Mouse (Mus musculus) midbrain, embryonic 12.5 days (tissue): Measurements from ENCODE around the gene Atp11c. TPM values are rescaled to one million over a fixed set of nuclear protein-coding genes. Genes with fewer than 3 reads are reported as not detected.
A peak's percentile ranks its signal among the peaks of the same experiment; 100 is the strongest.

Source experiments
- ATAC-seq: fragments of 200-750 bp; cut with Nextera tagmentation; 2 replicates; pipeline ENCODE4 v1.8.0; 2017; ENCODE audit warnings: low read depth, moderate TSS enrichment, moderate library complexity; ENCODE audit not compliant: low FRiP score
- H3K27ac ChIP-seq: fragments of 300-500 bp; sonication (generic); replicated peaks from 2 replicates; pipeline ENCODE4 v1.5.1; 2016; ENCODE audit warnings: mild to moderate bottlenecking
- H3K27me3 ChIP-seq: fragments of 300-500 bp; sonication (generic); 2 replicates; pipeline ENCODE4 v1.6.1; 2016; ENCODE audit warnings: mild to moderate bottlenecking
- H3K36me3 ChIP-seq: fragments of 300-500 bp; sonication (generic); 2 replicates; pipeline ENCODE4 v1.6.1; 2016
- H3K4me1 ChIP-seq: fragments of 300-500 bp; sonication (generic); 2 replicates; pipeline ENCODE4 v1.6.1; 2016
- H3K4me2 ChIP-seq: fragments of 300-500 bp; sonication (generic); replicated peaks from 2 replicates; pipeline ENCODE4 v1.6.1; 2016; ENCODE audit warnings: mild to moderate bottlenecking, moderate library complexity
- H3K4me3 ChIP-seq: fragments of 300-500 bp; sonication (generic); 2 replicates; pipeline ENCODE4 v1.5.1; 2016; ENCODE audit warnings: mild to moderate bottlenecking
- H3K9ac ChIP-seq: fragments of 300-500 bp; sonication (generic); replicated peaks from 2 replicates; pipeline ENCODE4 v1.6.1; 2016; ENCODE audit warnings: mild to moderate bottlenecking, moderate library complexity
- H3K9me3 ChIP-seq: fragments of 300-500 bp; sonication (generic); 2 replicates; pipeline ENCODE4 v1.6.1; 2016; ENCODE audit warnings: mild to moderate bottlenecking
- WGBS: fragments of 180-500 bp; shearing (Covaris S2); methylation state at CpG from one replicate; pipeline ENCODE4 v1.1.7; 2016; 5-methylcytosine and 5-hydroxymethylcytosine counted together
- polyA plus RNA-seq: library from polyadenylated mRNA; unstranded; fragments of >200 nt; fragmentation: Nextera tagmentation; extraction: Ambion mirVana; gene quantifications from 2 replicates; pipeline ENCODE4 v1.2.1, GENCODE M21; 2016

Gene Atp11c
- polyA plus RNA-seq: 17.2 TPM in 2 replicates

GRCm38 (mm10) chrX:60592598-60592997, at the start of gene Atp11c:
Gene Atp11c (minus strand): TSS chrX:60592698.
- H3K4me2 ChIP-seq: no peak within 1 kb of the TSS
- H3K9ac ChIP-seq: no peak within 1 kb of the TSS
- H3K9me3 ChIP-seq: no peaks in the 10 kb centered on the region
- no peaks in the 10 kb centered on the region for H3K27me3 ChIP-seq
- H3K36me3 ChIP-seq: no peaks in the 10 kb centered on the region
- no peak for ATAC-seq
- H3K4me1 ChIP-seq: no peaks in the 10 kb centered on the region
- WGBS: 84% methylated on average over 2 of the region's 2 CpGs
- H3K4me3 ChIP-seq: no peak within 1 kb of the TSS
- no peak within 1 kb of the TSS for H3K27ac ChIP-seq

GRCm38 (mm10) chrX:60609202-60609601, 16.7 kb upstream of the Atp11c start:
- H3K9me3 ChIP-seq: no peaks in the 10 kb centered on the region
- H3K4me2 ChIP-seq: no peak overlapping the region
- no peaks in the 10 kb centered on the region for H3K4me1 ChIP-seq
- 45% methylated on average over 3 of the region's 3 CpGs for WGBS
- H3K4me3 ChIP-seq: no peak overlapping the region
- H3K27me3 ChIP-seq: no peaks in the 10 kb centered on the region
- no peak overlapping the region for H3K9ac ChIP-seq
- no peak overlapping the region for H3K27ac ChIP-seq
- no peak for ATAC-seq
- no peaks in the 10 kb centered on the region for H3K36me3 ChIP-seq

GRCm38 (mm10) chrX:60570539-60570938, 22.0 kb downstream of the Atp11c start:
- Histone ChIP-seq H3K4me3 (no peak overlapping the region), H3K27me3 (no peaks in the 10 kb centered on the region), H3K36me3 (no peaks in the 10 kb centered on the region), H3K9me3 (no peaks in the 10 kb centered on the region), H3K27ac (no peak overlapping the region; the same call in 1 of the 2 replicates), H3K4me2 (no peak overlapping the region), H3K9ac (no peak overlapping the region), H3K4me1 (no peaks in the 10 kb centered on the region)
- ATAC-seq: peak; percentile 38; the same call in 1 of the 2 replicates
- WGBS: 15% methylated on average over 1 of the region's 1 CpGs

- H3K4me1 ChIP-seq: no peaks in the 10 kb centered on the region
- H3K4me2 ChIP-seq: no peak overlapping the region
- H3K4me3 ChIP-seq: no peak overlapping the region
- no peaks in the 10 kb centered on the region for H3K27me3 ChIP-seq
- no peaks in the 10 kb centered on the region for H3K36me3 ChIP-seq
- no peak overlapping the region for H3K27ac ChIP-seq
- no peak overlapping the region for H3K9ac ChIP-seq
- peak; percentile 71; the same call in 1 of the 2 replicates for ATAC-seq
- H3K9me3 ChIP-seq: no peaks in the 10 kb centered on the region
Measured at GRCm38 (mm10) chrX:60569047-60569446, 23.5 kb downstream of the Atp11c start.

GRCm38 (mm10) chrX:60555242-60555641, 37.3 kb downstream of the Atp11c start:
- peak; percentile 66; the same call in 1 of the 2 replicates for ATAC-seq
- peaks cover 5% of the 10 kb centered on the region; the same call in 1 of the 2 replicates for H3K4me1 ChIP-seq

GRCm38 (mm10) chrX:60547444-60548304, 44.8 kb downstream of the Atp11c start:
- Histone ChIP-seq H3K4me2 (peak overlapping the region; percentile 55), H3K4me1 (0 out of 2 replicates have a peak, but pooled peaks cover 2% of the 10 kb centered on the region), H3K27me3 (no peaks in the 10 kb centered on the region), H3K36me3 (no peaks in the 10 kb centered on the region), H3K9me3 (0 out of 2 replicates have a peak, but pooled peaks cover 3% of the 10 kb centered on the region), H3K9ac (peak overlapping the region; percentile 75), H3K27ac (peak overlapping the region; percentile 88), H3K4me3 (peak overlapping the region; percentile 60)
- WGBS: 30% methylated on average over 73 of the region's 113 CpGs
- ATAC-seq: peak; percentile 81

More at GRCm38 (mm10) chrX:60555242-60555641, 37.3 kb downstream of the Atp11c start:
- Histone ChIP-seq H3K9me3 (0 out of 2 replicates have a peak, but pooled peaks cover 3% of the 10 kb centered on the region), H3K27ac (no peak overlapping the region), H3K4me2 (no peak overlapping the region), H3K4me3 (no peak overlapping the region), H3K36me3 (no peaks in the 10 kb centered on the region), H3K27me3 (no peaks in the 10 kb centered on the region), H3K9ac (no peak overlapping the region)
- WGBS: 33% methylated on average over 4 of the region's 4 CpGs

- 0 out of 2 replicates have a peak, but pooled peaks cover 3% of the 10 kb centered on the region for H3K9me3 ChIP-seq
- H3K36me3 ChIP-seq: no peaks in the 10 kb centered on the region
- H3K4me3 ChIP-seq: peak overlapping the region; percentile 60
- H3K9ac ChIP-seq: peak overlapping the region; percentile 75
- H3K4me2 ChIP-seq: peak overlapping the region; percentile 55
- WGBS: 20% methylated on average over 16 of the region's 16 CpGs
- peak overlapping the region; percentile 88 for H3K27ac ChIP-seq
- H3K27me3 ChIP-seq: no peaks in the 10 kb centered on the region
- H3K4me1 ChIP-seq: 0 out of 2 replicates have a peak, but pooled peaks cover 2% of the 10 kb centered on the region
- peak; percentile 17; the same call in 1 of the 2 replicates for ATAC-seq
Measured at GRCm38 (mm10) chrX:60547098-60547443, 45.4 kb downstream of the Atp11c start.

GRCm38 (mm10) chrX:60545906-60546305, 46.6 kb downstream of the Atp11c start:
- H3K9ac ChIP-seq: no peak overlapping the region
- 30% methylated on average over 3 of the region's 3 CpGs for WGBS
- H3K4me1 ChIP-seq: 0 out of 2 replicates have a peak, but pooled peaks cover 2% of the 10 kb centered on the region
- no peaks in the 10 kb centered on the region for H3K27me3 ChIP-seq
- no peak for ATAC-seq
- H3K4me3 ChIP-seq: no peak overlapping the region
- H3K9me3 ChIP-seq: 0 out of 2 replicates have a peak, but pooled peaks cover 3% of the 10 kb centered on the region
- H3K4me2 ChIP-seq: no peak overlapping the region
- H3K36me3 ChIP-seq: no peaks in the 10 kb centered on the region
- H3K27ac ChIP-seq: no peak overlapping the region

GRCm38 (mm10) chrX:60545444-60545843, 47.1 kb downstream of the Atp11c start:
- WGBS: 29% methylated on average over 1 of the region's 1 CpGs
- Histone ChIP-seq H3K27me3 (no peaks in the 10 kb centered on the region), H3K4me2 (no peak overlapping the region), H3K27ac (no peak overlapping the region), H3K9me3 (0 out of 2 replicates have a peak, but pooled peaks cover under 1% of the 10 kb centered on the region), H3K4me1 (0 out of 2 replicates have a peak, but pooled peaks cover 2% of the 10 kb centered on the region), H3K4me3 (no peak overlapping the region), H3K36me3 (no peaks in the 10 kb centered on the region), H3K9ac (no peak overlapping the region)
- ATAC-seq: no peak

- Histone ChIP-seq H3K36me3 (no peaks in the 10 kb centered on the region), H3K4me3 (no peak overlapping the region), H3K4me1 (0 out of 2 replicates have a peak, but pooled peaks cover 2% of the 10 kb centered on the region), H3K9ac (no peak overlapping the region), H3K27me3 (no peaks in the 10 kb centered on the region), H3K9me3 (no peaks in the 10 kb centered on the region), H3K27ac (no peak overlapping the region), H3K4me2 (no peak overlapping the region)
- ATAC-seq: peak; percentile 70
- 38% methylated on average over 4 of the region's 4 CpGs for WGBS
Measured at GRCm38 (mm10) chrX:60544098-60544497, 48.4 kb downstream of the Atp11c start.

- ATAC-seq: no peak
- H3K27me3 ChIP-seq: no peaks in the 10 kb centered on the region
- no peak overlapping the region for H3K27ac ChIP-seq
- no peak overlapping the region for H3K9ac ChIP-seq
- no peaks in the 10 kb centered on the region for H3K9me3 ChIP-seq
- 19% methylated on average over 1 of the region's 1 CpGs for WGBS
- H3K4me3 ChIP-seq: no peak overlapping the region
- H3K4me1 ChIP-seq: 0 out of 2 replicates have a peak, but pooled peaks cover 2% of the 10 kb centered on the region
- no peaks in the 10 kb centered on the region for H3K36me3 ChIP-seq
- H3K4me2 ChIP-seq: no peak overlapping the region
Measured at GRCm38 (mm10) chrX:60542901-60543300, 49.6 kb downstream of the Atp11c start.

- Histone ChIP-seq H3K9ac (no peak within 1 kb of the TSS), H3K9me3 (no peaks in the 10 kb centered on the region), H3K27ac (no peak within 1 kb of the TSS), H3K4me2 (no peak within 1 kb of the TSS), H3K27me3 (no peaks in the 10 kb centered on the region), H3K4me3 (no peak within 1 kb of the TSS), H3K4me1 (0 out of 2 replicates have a peak, but pooled peaks cover 2% of the 10 kb centered on the region), H3K36me3 (no peaks in the 10 kb centered on the region)
- no peak for ATAC-seq
Measured at GRCm38 (mm10) chrX:60539149-60539548, 53.3 kb downstream of the Atp11c start, which contains the start of gene Gm7073. Gene Gm7073 (minus strand): TSS chrX:60539249.
